Mouse (Mus musculus) liver, embryonic 15.5 days (tissue): ENCODE measurements around the gene Ephb3. TPM values are rescaled to one million over a fixed set of nuclear protein-coding genes. Genes with fewer than 3 reads are reported as not detected.

Experiments
- ATAC-seq: fragments of 200-750 bp; cut with Nextera tagmentation; 2 replicates; pipeline ENCODE4 v1.8.0; 2017; ENCODE audit warnings: moderate number of reproducible peaks, mild to moderate bottlenecking, moderate library complexity; ENCODE audit not compliant: insufficient read depth
- H3K27ac ChIP-seq: fragments of 300-500 bp; sonication (generic); replicated peaks from 2 replicates; pipeline ENCODE4 v1.5.1; 2015; ENCODE audit warnings: mild to moderate bottlenecking, inconsistent platforms
- H3K27me3 ChIP-seq: fragments of 300-500 bp; sonication (generic); 2 replicates; pipeline ENCODE4 v1.6.1; 2015; ENCODE audit warnings: mild to moderate bottlenecking, inconsistent platforms
- H3K36me3 ChIP-seq: fragments of 300-500 bp; sonication (generic); replicated peaks from 2 replicates; pipeline ENCODE4 v1.6.1; 2015; ENCODE audit warnings: moderate library complexity, mild to moderate bottlenecking, inconsistent platforms
- H3K4me1 ChIP-seq: fragments of 300-500 bp; sonication (generic); replicated peaks from 2 replicates; pipeline ENCODE4 v1.6.1; 2015; ENCODE audit warnings: inconsistent platforms
- H3K4me2 ChIP-seq: fragments of 300-500 bp; sonication (generic); 2 replicates; pipeline ENCODE4 v1.6.1; 2015; ENCODE audit warnings: moderate library complexity, mild to moderate bottlenecking, inconsistent platforms
- H3K4me3 ChIP-seq: fragments of 300-500 bp; sonication (generic); replicated peaks from 2 replicates; pipeline ENCODE4 v1.5.1; 2015; ENCODE audit warnings: mild to moderate bottlenecking, inconsistent platforms
- H3K9ac ChIP-seq: fragments of 300-500 bp; sonication (generic); 2 replicates; pipeline ENCODE4 v1.6.1; 2015; ENCODE audit warnings: moderate library complexity, mild to moderate bottlenecking, inconsistent platforms
- H3K9me3 ChIP-seq: fragments of 300-500 bp; sonication (generic); replicated peaks from 2 replicates; pipeline ENCODE4 v1.6.1; 2016; ENCODE audit warnings: inconsistent platforms
- WGBS: fragments of 180-500 bp; shearing (Covaris S2); methylation state at CpG from one replicate; pipeline ENCODE4 v1.1.7; 2015; ENCODE audit warnings: mixed read lengths; ENCODE audit not compliant: insufficient replicate concordance; 5-methylcytosine and 5-hydroxymethylcytosine counted together
- polyA plus RNA-seq: library from polyadenylated mRNA; unstranded; fragments of >200 nt; fragmentation: Nextera tagmentation; extraction: Ambion mirVana; gene quantifications from 2 replicates; pipeline ENCODE4 v1.2.1, GENCODE M21; 2015

Gene Ephb3
- polyA plus RNA-seq, 1 experiment from 2014 or later = 0.52 TPM

GRCm38 (mm10) chr16:21223038-21223437 is 18.5 kb downstream of the Ephb3 start:
- Histone ChIP-seq H3K4me1 (no peaks in the 10 kb centered on the region), H3K4me3 (no peak overlapping the region), H3K9ac (no peak overlapping the region), H3K27ac (no peak overlapping the region), H3K9me3 (no peaks in the 10 kb centered on the region), H3K36me3 (no peaks in the 10 kb centered on the region), H3K4me2 (no peak overlapping the region), H3K27me3 (no peaks in the 10 kb centered on the region)
- ATAC-seq = no peak
- 54% methylated on average over 3 of the region's 3 CpGs for WGBS

DNA sequence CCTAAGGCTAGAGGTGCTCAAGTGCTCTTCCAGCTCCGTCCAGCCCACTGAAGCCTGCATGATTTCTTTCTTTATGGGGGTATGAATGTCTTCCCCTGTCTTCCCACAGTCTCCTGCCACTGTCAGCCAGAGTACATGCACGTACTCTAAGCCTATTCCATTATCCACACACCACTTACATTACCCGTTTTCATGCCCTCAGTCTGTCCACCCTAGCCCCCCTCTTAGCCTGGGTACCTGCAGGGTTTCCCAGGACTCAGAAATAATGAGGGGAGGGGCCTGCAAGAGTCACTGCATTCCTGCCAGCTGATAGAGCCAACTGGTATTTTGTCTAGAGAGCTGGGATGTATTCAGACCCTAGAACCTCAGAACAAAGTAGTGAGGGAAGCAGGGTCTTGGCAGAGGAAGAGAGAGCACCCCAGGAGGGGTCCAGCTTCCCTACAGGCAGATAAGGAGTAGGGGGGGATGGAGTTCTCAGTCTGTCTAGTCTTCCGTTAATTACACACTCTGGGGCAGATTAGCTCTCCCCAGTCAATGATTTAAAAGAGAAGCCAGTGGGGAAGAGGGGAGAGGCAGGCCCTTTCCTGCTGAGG is 20.2 kb downstream of the Ephb3 start:
- Histone ChIP-seq H3K4me1 (no peaks in the 10 kb centered on the region), H3K36me3 (no peaks in the 10 kb centered on the region), H3K9ac (no peak overlapping the region), H3K27ac (no peak overlapping the region), H3K27me3 (no peaks in the 10 kb centered on the region), H3K9me3 (no peaks in the 10 kb centered on the region), H3K4me2 (no peak overlapping the region), H3K4me3 (no peak overlapping the region)
- WGBS = 48% methylated on average over 4 of the region's 4 CpGs
- ATAC-seq = no peak

DNA sequence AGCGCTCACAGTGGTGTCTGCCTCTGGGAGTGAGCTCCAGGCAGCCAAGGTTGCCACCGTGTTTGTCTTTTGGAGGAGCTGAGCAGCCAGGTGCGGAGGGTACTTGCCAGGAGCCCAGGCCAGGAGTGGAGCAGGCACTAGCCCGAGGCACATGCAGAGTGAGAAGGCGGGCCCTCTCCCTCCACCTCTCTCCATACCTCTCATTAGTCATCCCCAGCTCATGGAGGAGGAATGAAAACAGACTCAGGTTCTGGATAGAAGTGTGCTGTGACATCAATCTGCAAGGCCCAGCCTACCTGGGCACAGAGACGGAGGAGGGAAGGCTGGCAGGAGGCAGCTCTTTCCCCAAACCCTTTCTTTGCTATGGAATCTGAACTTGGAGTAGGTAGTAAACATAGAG is 22.1 kb downstream of the Ephb3 start:
- Histone ChIP-seq H3K4me3 (no peak overlapping the region), H3K4me2 (no peak overlapping the region), H3K27ac (no peak overlapping the region), H3K9ac (no peak overlapping the region), H3K27me3 (no peaks in the 10 kb centered on the region), H3K4me1 (no peaks in the 10 kb centered on the region), H3K36me3 (no peaks in the 10 kb centered on the region), H3K9me3 (no peaks in the 10 kb centered on the region)
- no peak for ATAC-seq
- WGBS = 65% methylated on average over 6 of the region's 6 CpGs

DNA sequence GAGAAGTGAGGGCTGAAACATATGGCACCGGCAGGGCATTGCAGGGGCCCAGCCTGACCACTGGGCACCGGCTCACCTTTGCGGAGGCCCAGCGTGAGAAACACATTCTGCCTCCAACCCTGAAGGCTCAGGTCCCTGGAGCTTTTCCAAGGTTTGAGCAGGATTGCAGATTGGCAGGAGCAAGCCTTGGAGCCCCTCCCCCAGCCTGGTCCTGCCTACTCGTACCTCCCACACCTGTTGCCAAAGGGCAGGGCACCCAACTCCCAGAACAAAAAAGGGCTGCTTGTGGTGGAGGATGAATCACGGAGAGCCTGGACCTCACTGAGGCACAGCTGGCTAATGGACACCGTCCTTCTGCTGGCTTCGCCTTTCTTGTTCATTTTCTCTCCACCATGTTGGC is 30.6 kb downstream of the Ephb3 start:
- Histone ChIP-seq H3K9me3 (no peaks in the 10 kb centered on the region), H3K4me3 (no peak overlapping the region), H3K27ac (no peak overlapping the region), H3K36me3 (no peaks in the 10 kb centered on the region), H3K27me3 (peaks cover 12% of the 10 kb centered on the region; the same call in 1 of the 2 replicates), H3K4me1 (no peaks in the 10 kb centered on the region), H3K4me2 (no peak overlapping the region), H3K9ac (no peak overlapping the region)
- WGBS = 51% methylated on average over 8 of the region's 8 CpGs
- ATAC-seq = no peak

DNA sequence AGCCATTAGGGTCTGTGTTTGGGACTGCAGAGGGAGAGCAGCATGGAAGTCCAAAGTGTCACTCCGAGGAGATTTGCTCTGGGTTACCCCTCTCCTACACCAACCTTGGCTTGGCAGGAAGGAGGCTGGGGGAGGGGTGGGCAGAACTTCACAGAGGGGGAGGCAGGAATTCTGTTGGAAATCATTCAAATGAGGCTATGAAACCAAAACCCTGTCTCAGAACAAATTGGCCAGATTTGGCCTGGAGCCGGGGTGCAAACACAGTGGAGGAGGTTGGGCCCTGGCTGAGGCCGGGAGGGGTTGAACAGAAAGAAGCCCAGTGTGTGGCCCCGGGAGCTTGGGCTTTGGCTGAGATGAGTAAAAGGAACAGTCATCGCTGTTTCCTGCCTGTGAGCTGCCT is 34.2 kb downstream of the Ephb3 start:
- Histone ChIP-seq H3K27ac (no peak overlapping the region), H3K4me2 (no peak overlapping the region), H3K27me3 (peaks cover 6% of the 10 kb centered on the region; the same call in 1 of the 2 replicates), H3K4me3 (no peak overlapping the region), H3K4me1 (no peaks in the 10 kb centered on the region), H3K9me3 (no peaks in the 10 kb centered on the region), H3K9ac (no peak overlapping the region), H3K36me3 (no peaks in the 10 kb centered on the region)
- 27% methylated on average over 5 of the region's 5 CpGs for WGBS
- ATAC-seq = no peak

GRCm38 (mm10) chr16:21240547-21240946 is 36.0 kb downstream of the Ephb3 start:
- ATAC-seq = no peak
- Histone ChIP-seq H3K9ac (no peak overlapping the region), H3K4me3 (no peak overlapping the region), H3K4me1 (no peaks in the 10 kb centered on the region), H3K36me3 (no peaks in the 10 kb centered on the region), H3K9me3 (no peaks in the 10 kb centered on the region), H3K27me3 (peaks cover 22% of the 10 kb centered on the region), H3K4me2 (no peak overlapping the region), H3K27ac (no peak overlapping the region)
- WGBS = 43% methylated on average over 3 of the region's 3 CpGs

DNA sequence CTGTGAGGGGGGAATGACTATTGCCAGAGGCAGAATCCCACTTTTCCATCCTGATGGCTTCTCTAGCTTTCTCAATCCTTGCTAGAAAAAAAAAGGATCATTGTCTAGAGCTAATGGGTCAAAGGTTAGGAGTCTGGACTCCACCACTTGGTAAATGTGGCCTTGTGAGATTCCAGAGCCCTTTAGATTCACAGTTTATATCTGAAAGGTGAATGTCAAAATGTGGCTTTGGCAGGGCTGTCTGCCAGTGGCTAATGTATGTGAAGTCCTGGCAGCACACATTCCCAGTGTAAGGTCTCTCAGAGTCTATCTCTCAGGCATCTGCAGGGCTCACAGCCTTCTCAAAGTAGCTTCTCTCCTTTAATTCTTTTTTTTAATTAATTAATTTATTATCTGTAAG is 36.5 kb downstream of the Ephb3 start:
- H3K9me3 ChIP-seq = no peaks in the 10 kb centered on the region
- ATAC-seq = no peak
- H3K9ac ChIP-seq = no peak overlapping the region
- no peak overlapping the region for H3K4me3 ChIP-seq
- H3K27ac ChIP-seq = no peak overlapping the region
- H3K27me3 ChIP-seq = peaks cover 27% of the 10 kb centered on the region
- no peaks in the 10 kb centered on the region for H3K36me3 ChIP-seq
- H3K4me2 ChIP-seq = no peak overlapping the region
- no peaks in the 10 kb centered on the region for H3K4me1 ChIP-seq

GRCm38 (mm10) chr16:21242946-21243345 is 38.4 kb downstream of the Ephb3 start:
- H3K4me1 ChIP-seq = 0 out of 2 replicates have a peak, but pooled peaks cover 2% of the 10 kb centered on the region
- H3K36me3 ChIP-seq = no peaks in the 10 kb centered on the region
- H3K27ac ChIP-seq = no peak overlapping the region
- H3K4me3 ChIP-seq = no peak overlapping the region
- no peaks in the 10 kb centered on the region for H3K9me3 ChIP-seq
- H3K9ac ChIP-seq = no peak overlapping the region
- no peak for ATAC-seq
- no peak overlapping the region for H3K4me2 ChIP-seq
- 48% methylated on average over 8 of the region's 8 CpGs for WGBS
- peaks cover 46% of the 10 kb centered on the region for H3K27me3 ChIP-seq

- Histone ChIP-seq H3K27ac (no peak overlapping the region), H3K27me3 (peaks cover 64% of the 10 kb centered on the region), H3K9ac (no peak overlapping the region), H3K4me2 (no peak overlapping the region), H3K36me3 (no peaks in the 10 kb centered on the region), H3K4me1 (peaks cover 8% of the 10 kb centered on the region; the same call in 1 of the 2 replicates), H3K4me3 (no peak overlapping the region), H3K9me3 (no peaks in the 10 kb centered on the region)
- no peak for ATAC-seq
- WGBS = 41% methylated on average over 3 of the region's 3 CpGs
These were observed 40.2 kb downstream of the Ephb3 start for GRCm38 (mm10) chr16:21244803-21245202.

DNA sequence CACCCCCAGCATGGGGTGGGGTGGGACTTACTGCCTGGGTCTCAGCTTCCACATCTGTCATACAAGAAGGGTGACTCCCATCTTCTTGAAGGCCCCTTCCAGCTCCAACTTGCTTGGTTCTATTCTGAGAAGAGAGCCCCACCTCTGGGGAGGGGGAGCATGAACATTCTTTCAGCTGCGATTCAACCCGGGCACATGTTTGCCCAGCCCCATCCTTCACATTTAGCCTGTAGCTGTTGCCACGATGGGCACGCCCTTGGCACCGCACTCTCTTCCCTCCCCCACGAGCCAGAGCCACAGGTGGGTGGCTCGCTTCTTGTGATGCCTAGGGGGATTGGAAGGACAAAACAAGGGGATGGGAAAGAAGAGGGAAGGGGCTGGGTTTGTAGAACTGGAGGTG is 40.8 kb downstream of the Ephb3 start:
- Histone ChIP-seq H3K36me3 (no peaks in the 10 kb centered on the region), H3K9ac (no peak overlapping the region), H3K27ac (no peak overlapping the region), H3K9me3 (no peaks in the 10 kb centered on the region), H3K4me2 (no peak overlapping the region), H3K4me3 (no peak overlapping the region), H3K4me1 (peaks cover 8% of the 10 kb centered on the region; the same call in 1 of the 2 replicates), H3K27me3 (peaks cover 70% of the 10 kb centered on the region)
- ATAC-seq = no peak
- 18% methylated on average over 7 of the region's 7 CpGs for WGBS

- Histone ChIP-seq H3K27me3 (peaks cover 76% of the 10 kb centered on the region), H3K9me3 (no peaks in the 10 kb centered on the region), H3K4me2 (peak overlapping the region; percentile 68), H3K27ac (no peak overlapping the region), H3K9ac (no peak overlapping the region), H3K36me3 (no peaks in the 10 kb centered on the region), H3K4me1 (peaks cover 8% of the 10 kb centered on the region; the same call in 1 of the 2 replicates), H3K4me3 (peak overlapping the region; percentile 43)
- ATAC-seq = peak; percentile 42
- 1% methylated on average over 29 of the region's 29 CpGs for WGBS
These were observed 41.4 kb downstream of the Ephb3 start for GRCm38 (mm10) chr16:21245931-21246390.
